Mouse (Mus musculus) gastrocnemius, postnatal 36 days (tissue): ENCODE measurements around the gene Zfp462. TPM values are rescaled to one million over a fixed set of nuclear protein-coding genes. Genes with fewer than 3 reads are reported as not detected.

Source experiments
- DNase-seq, 2 experiments: peaks; one replicate each; pipeline ENCODE4 v3.0.0; 2022
- intact Hi-C: fragments of 180-260 bp; cut with DNase I; formaldehyde crosslinking; loops from one replicate; pipeline ENCODE4 v1.15.1; 2025
- total RNA-seq, 2 experiments: library from RNA; stranded (reverse); gene quantifications; 2 replicates each; pipeline ENCODE4 v1.2.3; 2021

Gene Zfp462
- total RNA-seq, 2 experiments from 2014 or later: 9.3 to 12.0 TPM

DNA sequence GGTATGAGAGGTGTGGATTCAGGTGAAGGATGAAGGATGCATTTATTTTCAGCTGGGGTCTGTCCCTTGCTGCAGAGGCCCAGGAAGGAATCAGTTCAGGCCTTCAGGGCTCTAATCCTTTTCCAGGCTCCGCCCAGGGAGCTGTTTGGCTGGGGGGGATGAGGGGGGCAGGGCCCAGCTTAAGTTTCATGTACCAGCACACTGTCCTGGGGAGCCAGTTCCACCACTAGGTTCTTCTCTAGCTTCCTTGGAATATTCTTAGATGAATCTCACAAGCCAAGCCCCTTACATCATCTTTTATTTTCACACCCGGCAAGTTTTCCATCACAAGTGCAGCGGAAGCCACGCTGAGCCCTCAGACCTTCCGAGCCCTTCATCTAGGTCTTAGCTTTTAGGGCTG, 85.6 kb downstream of the Zfp462 start:
- DNase-seq: peak in 1 of 2 experiments; percentile 18
- intact Hi-C loops: no loop called here

- no peak for DNase-seq
- intact Hi-C loops: no loop called here
Measured at GRCm38 (mm10) chr4:55032317-55032930, 87.6 kb downstream of the Zfp462 start.

DNA sequence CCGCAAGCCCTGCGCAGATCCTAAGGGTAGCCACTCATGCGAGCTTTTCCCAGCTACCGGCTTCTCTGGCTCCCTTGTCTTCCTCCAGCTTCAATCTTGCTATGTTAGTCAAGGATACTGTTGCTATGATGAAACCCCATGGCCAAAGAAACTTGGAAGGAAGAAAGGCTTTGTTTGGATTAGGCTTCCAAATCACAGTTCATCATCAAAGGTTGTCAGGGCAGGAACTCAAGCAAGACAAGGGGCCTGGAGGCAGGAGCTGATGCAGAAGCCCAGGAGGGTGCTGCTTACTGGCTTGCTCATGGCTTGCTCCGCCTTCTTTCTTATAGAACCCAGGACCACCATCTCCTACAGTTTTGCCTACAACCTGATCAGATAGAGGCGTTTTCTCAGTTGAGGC, 88.6 kb downstream of the Zfp462 start:
- DNase-seq: no peak
- intact Hi-C loops: no loop called here

GRCm38 (mm10) chr4:55038139-55038538, 93.3 kb downstream of the Zfp462 start:
- intact Hi-C loops: no loop called here
- no peak for DNase-seq

- no peak for DNase-seq
- intact Hi-C loops: loop anchor here (5.0 kb wide), 1 partner anchor 83 kb away; no protein-coding TSS in a partner anchor
Measured at GRCm38 (mm10) chr4:55040258-55040964, 95.6 kb downstream of the Zfp462 start.

- intact Hi-C loops: loop anchor here (5.0 kb wide), 1 partner anchor 84 kb away; no protein-coding TSS in a partner anchor
- DNase-seq: no peak
Measured at GRCm38 (mm10) chr4:55041106-55041730, 96.4 kb downstream of the Zfp462 start.

GRCm38 (mm10) chr4:55042573-55042972, 97.7 kb downstream of the Zfp462 start:
- no peak for DNase-seq
- intact Hi-C loops: loop anchor here (5.0 kb wide), 1 partner anchor 85 kb away; no protein-coding TSS in a partner anchor

DNA sequence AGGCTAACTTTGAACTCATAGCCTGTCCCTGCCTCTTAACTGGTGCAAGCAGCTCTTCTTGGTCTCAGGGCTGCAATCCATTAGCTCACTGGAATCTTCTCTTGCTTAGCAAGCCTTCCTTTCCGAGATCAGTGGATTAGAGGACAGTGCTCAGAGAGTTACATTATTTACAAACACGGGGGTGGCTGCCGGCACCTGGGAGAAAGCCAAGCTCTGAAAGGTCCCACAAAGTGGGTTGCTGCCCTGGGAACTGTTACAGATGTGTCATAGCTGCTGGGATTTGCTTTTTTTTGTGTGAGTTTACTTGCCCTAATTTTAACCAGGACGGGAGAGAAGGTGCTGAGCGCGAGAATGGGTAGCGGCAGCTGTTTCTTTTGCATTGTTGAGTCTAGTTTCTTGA, 102.4 kb downstream of the Zfp462 start:
- intact Hi-C loops: no loop called here
- DNase-seq: no peak

DNA sequence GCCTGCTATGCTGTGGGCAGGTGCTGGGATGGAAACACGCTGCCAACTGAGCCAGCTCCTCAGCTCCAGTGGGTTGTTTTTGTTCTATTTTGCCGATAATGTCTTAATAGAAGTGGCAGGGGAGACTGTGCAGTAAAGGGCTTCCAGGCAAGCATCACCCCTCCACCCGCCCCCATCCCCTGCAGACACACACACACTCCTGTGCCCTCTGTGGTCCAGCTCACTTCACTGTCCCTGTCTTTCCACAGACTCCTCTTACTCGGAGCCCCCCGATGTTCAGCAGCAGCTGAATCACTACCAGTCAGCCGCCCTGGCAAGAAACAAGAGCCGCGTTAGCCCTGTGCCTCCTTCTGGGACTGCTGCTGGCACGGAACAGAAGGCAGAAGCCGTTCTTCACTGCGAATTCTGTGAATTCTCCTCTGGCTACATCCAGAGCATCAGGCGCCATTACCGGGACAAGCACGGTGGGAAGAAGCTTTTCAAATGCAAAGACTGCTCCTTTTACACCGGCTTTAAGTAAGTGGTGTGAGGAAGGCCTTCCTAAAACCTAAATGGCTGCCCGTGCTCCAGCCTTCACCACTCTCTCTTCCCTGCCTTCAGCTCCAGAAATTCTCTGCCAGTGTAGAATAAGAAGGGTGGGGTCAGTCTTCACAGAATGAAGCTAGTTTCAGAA, 105.2 kb downstream of the Zfp462 start:
- DNase-seq: no peak
- intact Hi-C loops: loop anchor here (2.0 to 10.0 kb wide), 2 partner anchors 37 to 55 kb away; no protein-coding TSS in a partner anchor

GRCm38 (mm10) chr4:55051345-55051744, 106.5 kb downstream of the Zfp462 start:
- intact Hi-C loops: loop anchor here (10.0 kb wide), 1 partner anchor 57 kb away; no protein-coding TSS in a partner anchor
- DNase-seq: no peak

- no peak for DNase-seq
- intact Hi-C loops: loop anchor here (10.0 kb wide), 1 partner anchor 58 kb away; no protein-coding TSS in a partner anchor
Measured at GRCm38 (mm10) chr4:55052686-55053085, 107.8 kb downstream of the Zfp462 start.

- intact Hi-C loops: loop anchor here (10.0 kb wide), 1 partner anchor 63 kb away; no protein-coding TSS in a partner anchor
- DNase-seq: no peak
Measured at GRCm38 (mm10) chr4:55057666-55058455, 113.0 kb downstream of the Zfp462 start.

- no peak for DNase-seq
- intact Hi-C loops: loop anchor here (10.0 kb wide), 1 partner anchor 64 kb away; no protein-coding TSS in a partner anchor
Measured at GRCm38 (mm10) chr4:55058901-55059300, 114.1 kb downstream of the Zfp462 start.

DNA sequence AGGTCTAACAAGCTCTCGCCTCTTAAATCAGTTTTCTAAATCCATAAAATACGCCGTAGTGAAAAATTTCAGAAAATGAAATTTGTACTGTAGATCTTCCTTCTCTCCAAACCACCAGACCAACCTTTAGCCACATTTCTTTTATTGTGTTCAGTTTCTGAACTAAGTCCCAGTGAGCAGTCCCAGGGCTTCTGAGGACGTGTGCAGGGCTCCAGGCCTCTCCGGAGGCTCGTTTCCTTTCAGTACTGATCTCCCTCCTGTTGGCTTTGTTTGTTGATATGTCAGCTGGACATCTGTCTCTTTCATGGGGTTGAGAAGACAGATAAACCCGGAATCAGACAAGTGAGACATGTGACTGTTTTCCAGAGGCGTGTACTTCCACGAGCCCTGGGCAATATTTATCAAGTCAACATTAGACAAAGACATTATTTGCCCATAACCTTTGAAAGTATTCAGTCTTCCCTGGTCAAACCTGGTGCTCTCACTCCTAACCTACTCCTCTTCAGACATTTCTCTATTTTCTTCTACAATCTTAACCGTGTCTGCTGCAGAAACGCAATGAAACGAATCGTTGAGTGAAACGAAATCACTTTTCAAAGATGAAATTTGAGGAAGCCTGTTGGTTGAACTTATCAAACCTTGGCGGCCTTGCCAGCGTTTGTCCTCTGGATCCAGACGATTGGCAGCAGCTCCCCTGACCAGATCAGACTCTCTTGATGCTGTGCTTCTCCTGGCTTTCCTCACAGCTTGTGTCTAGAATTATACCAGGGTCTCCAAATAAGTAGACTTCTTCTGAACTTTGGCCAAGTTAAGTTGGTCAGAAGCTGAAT, 121.7 kb downstream of the Zfp462 start:
- intact Hi-C loops: no loop called here
- DNase-seq: no peak

DNA sequence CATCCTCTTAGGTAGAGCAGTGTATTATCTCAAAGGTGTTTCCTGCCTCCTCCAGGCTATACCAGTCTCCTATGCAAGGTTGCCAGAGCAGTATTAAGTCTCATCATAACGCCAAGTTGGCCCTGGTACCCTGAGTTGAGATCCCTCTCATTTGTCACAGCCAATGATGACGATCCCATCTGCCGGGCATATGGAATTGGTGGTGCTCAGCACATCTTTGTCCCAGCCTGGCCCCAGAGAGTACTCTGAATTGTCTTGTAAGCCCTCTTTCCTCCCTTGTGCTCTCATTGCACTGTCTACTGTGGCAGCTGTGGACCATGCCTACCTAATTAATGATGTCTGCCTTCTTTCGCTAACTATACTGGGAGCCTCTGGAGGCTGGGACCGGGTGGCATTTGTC, 126.7 kb downstream of the Zfp462 start:
- DNase-seq: no peak
- intact Hi-C loops: no loop called here

DNA sequence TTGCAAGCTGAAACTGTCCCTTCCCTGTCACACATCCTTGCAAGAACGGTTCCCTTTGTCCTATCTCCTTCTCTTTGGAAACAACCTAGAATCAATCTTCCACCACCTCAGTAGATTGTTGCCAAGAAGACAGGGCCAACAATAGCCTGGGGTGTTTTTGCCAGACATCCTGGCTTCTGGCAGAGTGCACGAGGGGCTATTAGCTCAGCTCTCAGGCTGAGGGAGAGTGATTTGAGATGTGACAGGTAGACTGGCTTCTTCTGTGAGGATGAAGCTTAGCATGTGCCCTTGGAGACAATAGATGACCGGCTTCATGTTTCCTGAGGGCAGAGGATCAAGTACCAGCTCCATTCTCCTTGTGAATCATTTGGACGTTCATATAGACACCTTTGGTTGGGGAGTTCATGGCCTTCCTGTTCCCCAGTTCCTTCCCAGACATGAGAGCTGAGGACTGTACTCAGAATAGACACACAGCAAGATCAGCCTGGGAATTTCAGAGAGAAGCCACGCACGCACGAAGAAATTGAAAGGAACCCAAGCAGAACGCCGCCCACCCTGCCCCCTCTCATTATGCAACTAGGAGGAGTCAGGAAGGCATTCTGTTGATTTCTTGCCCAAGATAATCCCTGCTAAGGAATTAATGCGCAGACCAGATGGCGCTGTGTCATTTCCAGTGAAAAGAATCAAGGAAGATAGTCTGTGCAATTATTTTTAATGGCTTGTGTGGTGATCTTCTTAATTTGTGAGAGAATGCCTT, 132.5 kb downstream of the Zfp462 start:
- intact Hi-C loops: no loop called here
- DNase-seq: peak in 1 of 2 experiments; percentile 11

GRCm38 (mm10) chr4:55077902-55078716, 133.3 kb downstream of the Zfp462 start:
- intact Hi-C loops: no loop called here
- no peak for DNase-seq
